Mouse (Mus musculus) bone marrow macrophage, adult 2 months (primary cell): ENCODE results near the gene Cd300ld4.

Experiments used
- CTCF ChIP-seq: IDR thresholded peaks from 2 replicates; pipeline ENCODE4 v1.5.1; 2012; ENCODE audit warnings: low read depth, mild to moderate bottlenecking, low read length, moderate library complexity
- POLR2A ChIP-seq: IDR thresholded peaks from 2 replicates; pipeline ENCODE4 v1.6.1; 2012; ENCODE audit warnings: mild to moderate bottlenecking, low read depth, low read length, borderline replicate concordance

DNA sequence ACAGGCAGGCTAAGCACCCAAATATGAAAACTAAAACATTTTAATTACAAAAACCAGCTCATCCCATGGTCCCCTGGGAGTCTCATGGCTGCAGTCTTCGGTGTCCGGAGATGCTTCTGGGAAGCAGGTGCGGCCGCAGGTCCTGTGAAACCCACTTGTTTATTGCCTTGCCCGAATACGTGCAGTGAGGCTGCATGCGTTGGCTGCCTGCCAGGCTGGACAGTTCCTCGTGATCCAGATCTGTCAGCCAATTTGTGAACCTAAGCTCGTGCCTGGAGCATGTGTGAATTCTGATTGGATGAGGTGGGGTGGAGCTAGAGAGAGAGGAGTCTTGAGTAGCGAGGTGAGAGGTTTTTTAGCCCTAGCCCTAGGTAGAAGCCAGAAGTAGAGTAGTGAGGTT lies 54.1 kb downstream of the Cd300ld4 start:
- TF ChIP-seq POLR2A (no peak), CTCF (no peak)
